Mouse (Mus musculus): ENCODE data around the gene Fbxw8. TPM values are rescaled to one million over a fixed set of nuclear protein-coding genes. Genes with fewer than 3 reads are reported as not detected.

Fbxw8 gene
- polyA plus RNA-seq, 1 experiment from 2014 or later, result 42.9 TPM

- ATAC-seq (ENCODE audit: insufficient number of reproducible peaks, insufficient read depth, low FRiP score, low TSS enrichment, low read depth), result no peak
- Histone ChIP-seq H3K36me3 (no peaks in the 10 kb centered on the region), H3K4me2 (no peak overlapping the region), H3K9me3 (no peaks in the 10 kb centered on the region), H3K27ac (no peak overlapping the region), H3K4me1 (replicated peaks) (peaks cover 12% of the 10 kb centered on the region), H3K4me3 (replicated peaks) (no peak overlapping the region), H3K27me3 (peaks cover 4% of the 10 kb centered on the region; the same call in 1 of the 2 replicates), H3K9ac (replicated peaks) (no peak overlapping the region)
- 58% methylated on average over 5 of the region's 5 CpGs for WGBS
Observed at GRCm38 (mm10) chr5:118017527-118017926, 137.7 kb downstream of the Fbxw8 start.

- 83% methylated on average over 2 of the region's 2 CpGs for whole genome bisulfite sequencing
- peaks cover 12% of the 10 kb centered on the region for H3K4me1 ChIP-seq (replicated peaks)
- no peak overlapping the region for H3K4me2 ChIP-seq
- no peak for ATAC-seq (ENCODE audit: insufficient number of reproducible peaks, insufficient read depth, low FRiP score, low TSS enrichment, low read depth)
- peaks cover 7% of the 10 kb centered on the region; the same call in 1 of the 2 replicates for H3K36me3 ChIP-seq
- no peaks in the 10 kb centered on the region for H3K9me3 ChIP-seq
- H3K9ac ChIP-seq (replicated peaks), result no peak overlapping the region
- H3K27ac ChIP-seq, result no peak overlapping the region
- H3K27me3 ChIP-seq, result peaks cover 4% of the 10 kb centered on the region; the same call in 1 of the 2 replicates
- H3K4me3 ChIP-seq (replicated peaks), result no peak overlapping the region
Observed at GRCm38 (mm10) chr5:118015669-118016068, 139.6 kb downstream of the Fbxw8 start.

- Histone ChIP-seq H3K27ac (no peak overlapping the region), H3K4me2 (no peak overlapping the region), H3K9ac (replicated peaks) (0 out of 2 replicates have a peak overlapping the region, but pooled peaks have one; percentile 13), H3K27me3 (peaks cover 4% of the 10 kb centered on the region; the same call in 1 of the 2 replicates), H3K9me3 (no peaks in the 10 kb centered on the region), H3K4me1 (replicated peaks) (peaks cover 12% of the 10 kb centered on the region), H3K4me3 (replicated peaks) (no peak overlapping the region), H3K36me3 (peaks cover 13% of the 10 kb centered on the region; the same call in 1 of the 2 replicates)
- ATAC-seq (ENCODE audit: insufficient number of reproducible peaks, insufficient read depth, low FRiP score, low TSS enrichment, low read depth), result no peak
- WGBS, result 25% methylated on average over 12 of the region's 12 CpGs
Observed at GRCm38 (mm10) chr5:118015028-118015427, 140.2 kb downstream of the Fbxw8 start.

Other genes with a start within 250 kb of the Fbxw8 start
- 87.4 and 89.0 TPM in 2 replicates for gene Fbxo21, start 178.7 kb downstream of the Fbxw8 start, polyA plus RNA-seq (2016; fragmentation: Nextera tagmentation; extraction: Ambion mirVana)
- gene Tesc, start 127.7 kb downstream of the Fbxw8 start, polyA plus RNA-seq (2016; fragmentation: Nextera tagmentation; extraction: Ambion mirVana), result 0.49 and 0.74 TPM in 2 replicates
- gene Hrk, start 9.2 kb upstream of the Fbxw8 start, polyA plus RNA-seq (2016; fragmentation: Nextera tagmentation; extraction: Ambion mirVana), result 0.13 TPM in 2 replicates
- gene Rnft2, start 89.7 kb upstream of the Fbxw8 start, polyA plus RNA-seq (2016; fragmentation: Nextera tagmentation; extraction: Ambion mirVana), result 3.6 and 6.8 TPM in 2 replicates
- 12.3 and 12.8 TPM in 2 replicates for gene 2410131K14Rik, start 89.8 kb upstream of the Fbxw8 start, polyA plus RNA-seq (2016; fragmentation: Nextera tagmentation; extraction: Ambion mirVana)

All from limb, embryonic 12.5 days (tissue).